Mouse (Mus musculus): ENCODE data around the gene Ctf2. TPM values are rescaled to one million over a fixed set of nuclear protein-coding genes. Genes with fewer than 3 reads are reported as not detected.

Gene Ctf2
- polyA plus RNA-seq, 1 experiment from 2014 or later: not detected

DNA sequence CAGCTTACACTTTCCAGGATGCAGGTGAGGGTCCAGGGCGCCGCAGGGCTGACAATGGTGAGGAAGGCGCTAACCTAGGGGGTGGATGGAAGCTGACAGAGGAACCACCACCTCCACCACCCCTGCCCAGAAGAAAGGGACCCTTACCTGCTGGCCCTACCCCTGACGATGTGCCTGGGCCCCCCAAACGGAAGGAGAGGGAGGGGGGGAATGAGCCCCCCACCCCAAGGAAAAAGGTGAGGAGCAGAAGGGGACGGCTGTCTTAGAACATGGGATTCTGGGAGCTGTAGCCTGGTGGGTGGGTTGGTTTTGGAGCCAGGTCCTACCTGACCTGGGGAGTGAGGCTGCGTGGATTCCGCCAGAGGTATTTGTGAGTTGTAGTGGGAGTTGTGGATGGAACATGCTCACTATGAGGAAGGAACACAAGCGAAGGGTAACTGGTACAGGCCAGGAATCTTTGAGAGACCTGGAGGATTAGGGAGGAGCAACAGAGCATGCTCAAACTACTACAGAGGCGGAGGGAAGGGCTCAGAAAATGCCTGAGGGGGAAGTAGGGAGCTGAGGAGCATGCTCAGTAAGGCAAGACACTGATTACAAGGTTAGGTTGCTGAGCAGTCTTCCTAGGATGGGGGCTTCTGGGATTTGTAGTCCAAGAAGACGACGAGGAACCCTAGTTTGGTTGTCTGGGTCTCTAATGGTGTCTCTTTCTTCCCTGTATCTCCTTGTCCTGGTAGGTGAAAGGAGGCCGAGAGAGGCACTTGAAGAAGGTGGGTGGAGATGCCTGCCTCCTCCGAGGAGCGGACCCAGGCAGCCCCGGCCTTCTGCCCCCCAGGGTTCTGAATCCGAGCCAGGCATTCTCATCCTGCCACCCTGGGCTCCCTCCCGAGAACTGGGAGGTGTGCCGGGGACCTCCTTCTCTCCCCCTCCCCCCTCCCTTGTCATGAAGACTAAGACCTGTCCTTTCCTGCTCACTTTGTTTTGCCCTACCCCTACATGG, 18.5 kb upstream of the Ctf2 start:
- TF ChIP-seq CTCF (IDR thresholded peaks at IDR 0.05; ENCODE audit: low read depth): no peak
- Histone ChIP-seq H3K36me3 (ENCODE audit: insufficient read depth) (peaks cover 78% of the 10 kb centered on the region), H3K4me3 (ENCODE audit: low read depth, low read length) (no peak overlapping the region), H3K27ac (ENCODE audit: low read depth) (no peak overlapping the region), H3K27me3 (ENCODE audit: insufficient read depth, low read length) (no peaks in the 10 kb centered on the region), H3K9ac (peak overlapping the region; percentile 13; the same call in 1 of the 2 replicates), H3K9me3 (ENCODE audit: low read depth, low read length) (no peaks in the 10 kb centered on the region), H3K4me2 (no peak overlapping the region), H3K4me1 (ENCODE audit: insufficient read depth) (peaks cover 4% of the 10 kb centered on the region; the same call in 1 of the 2 replicates)
- no peak for ATAC-seq (ENCODE audit: insufficient read depth)
- 86% methylated on average over 19 of the region's 19 CpGs for WGBS
- DNase-seq: no peak

- 0 out of 2 replicates have a peak overlapping the region, but pooled peaks have one; percentile 80 for H3K9ac ChIP-seq
- no peaks in the 10 kb centered on the region for H3K9me3 ChIP-seq (ENCODE audit: low read depth, low read length)
- ATAC-seq (ENCODE audit: insufficient read depth) (no peak), DNase-seq (no peak)
- H3K36me3 ChIP-seq (ENCODE audit: insufficient read depth): peaks cover 55% of the 10 kb centered on the region
- no peaks in the 10 kb centered on the region for H3K27me3 ChIP-seq (ENCODE audit: insufficient read depth, low read length)
- 89% methylated on average over 28 of the region's 28 CpGs for WGBS
- H3K4me2 ChIP-seq: peak overlapping the region; percentile 86
- H3K4me3 ChIP-seq (ENCODE audit: low read depth, low read length): no peak overlapping the region
- TF ChIP-seq CTCF (IDR thresholded peaks at IDR 0.05; ENCODE audit: low read depth): no peak
- peaks cover 8% of the 10 kb centered on the region; the same call in 1 of the 2 replicates for H3K4me1 ChIP-seq (ENCODE audit: insufficient read depth)
- no peak overlapping the region for H3K27ac ChIP-seq (ENCODE audit: low read depth)
Observed at GRCm38 (mm10) chr7:127748235-127748560, 16.2 kb upstream of the Ctf2 start.

- peak overlapping the region; percentile 67 for H3K4me3 ChIP-seq (ENCODE audit: low read depth, low read length)
- no peaks in the 10 kb centered on the region for H3K9me3 ChIP-seq (ENCODE audit: low read depth, low read length)
- ATAC-seq (ENCODE audit: insufficient read depth): no peak
- H3K27me3 ChIP-seq (ENCODE audit: insufficient read depth, low read length): no peaks in the 10 kb centered on the region
- DNase-seq: no peak
- H3K4me1 ChIP-seq (ENCODE audit: insufficient read depth): peaks cover 8% of the 10 kb centered on the region; the same call in 1 of the 2 replicates
- H3K4me2 ChIP-seq: peak overlapping the region; percentile 86
- H3K9ac ChIP-seq: peak overlapping the region; percentile 80
- WGBS: 28% methylated on average over 6 of the region's 6 CpGs
- peaks cover 50% of the 10 kb centered on the region for H3K36me3 ChIP-seq (ENCODE audit: insufficient read depth)
- H3K27ac ChIP-seq (ENCODE audit: low read depth): peak overlapping the region; percentile 86; the same call in 1 of the 2 replicates
- TF ChIP-seq CTCF (IDR thresholded peaks at IDR 0.05; ENCODE audit: low read depth): no peak
Observed at GRCm38 (mm10) chr7:127747559-127748234, 15.7 kb upstream of the Ctf2 start.

GRCm38 (mm10) chr7:127746494-127747491, 14.8 kb upstream of the Ctf2 start:
- under 1% methylated on average over 49 of the region's 62 CpGs for WGBS
- Histone ChIP-seq H3K36me3 (ENCODE audit: insufficient read depth) (peaks cover 41% of the 10 kb centered on the region), H3K27me3 (ENCODE audit: insufficient read depth, low read length) (no peaks in the 10 kb centered on the region), H3K4me3 (ENCODE audit: low read depth, low read length) (peak overlapping the region; percentile 67), H3K4me1 (ENCODE audit: insufficient read depth) (peaks cover 8% of the 10 kb centered on the region; the same call in 1 of the 2 replicates), H3K9me3 (ENCODE audit: low read depth, low read length) (no peaks in the 10 kb centered on the region), H3K27ac (ENCODE audit: low read depth) (peak overlapping the region; percentile 86), H3K4me2 (peak overlapping the region; percentile 86), H3K9ac (peak overlapping the region; percentile 80)
- DNase-seq (peak; percentile 60), ATAC-seq (ENCODE audit: insufficient read depth) (peak; percentile 5)
- no peak for TF ChIP-seq CTCF (IDR thresholded peaks at IDR 0.05; ENCODE audit: low read depth)

DNA sequence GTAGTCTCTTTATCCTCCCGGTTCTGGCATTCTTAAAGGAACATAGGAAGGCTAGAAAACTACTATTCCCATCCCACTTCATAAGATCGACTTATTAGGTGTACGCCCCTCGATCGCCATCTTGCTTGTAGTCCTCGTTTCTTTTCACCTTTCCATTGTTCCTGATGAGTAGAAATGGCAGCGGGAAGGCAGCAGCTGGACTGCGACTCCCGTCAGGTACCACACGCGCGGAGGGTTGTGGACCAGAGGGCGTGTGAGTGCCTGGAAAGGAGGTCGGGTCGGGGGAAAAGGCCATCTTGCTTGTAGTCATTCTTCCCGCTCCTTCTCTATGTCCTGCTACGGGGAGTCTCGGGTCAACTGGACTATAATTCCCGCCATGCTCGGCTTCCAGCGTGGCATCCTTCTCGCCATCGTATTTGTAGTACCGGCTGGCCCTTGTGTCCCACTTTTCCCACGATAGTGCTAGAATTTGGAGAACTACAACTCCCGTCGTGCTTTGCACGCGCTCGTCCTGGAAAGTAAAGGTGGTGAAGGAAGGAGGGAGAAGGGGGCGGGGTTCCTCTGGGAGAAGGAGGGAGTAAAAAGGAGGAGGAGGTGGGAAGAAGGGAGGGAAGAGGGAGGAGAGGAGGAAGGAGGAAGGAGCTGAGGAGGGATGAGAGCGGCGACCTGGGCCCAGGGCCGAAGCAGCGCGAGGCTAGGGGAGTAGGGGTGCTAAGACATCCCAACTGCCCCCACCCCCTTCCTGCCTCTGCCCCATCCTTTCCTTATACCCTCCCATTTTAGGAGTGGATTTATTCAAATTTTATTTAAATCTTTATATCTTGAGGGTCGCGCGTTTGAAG, 13.9 kb upstream of the Ctf2 start:
- Histone ChIP-seq H3K4me2 (peak overlapping the region; percentile 86), H3K4me3 (ENCODE audit: low read depth, low read length) (peak overlapping the region; percentile 67), H3K4me1 (ENCODE audit: insufficient read depth) (peaks cover 8% of the 10 kb centered on the region; the same call in 1 of the 2 replicates), H3K27ac (ENCODE audit: low read depth) (peak overlapping the region; percentile 86), H3K36me3 (ENCODE audit: insufficient read depth) (peaks cover 32% of the 10 kb centered on the region), H3K9me3 (ENCODE audit: low read depth, low read length) (no peaks in the 10 kb centered on the region), H3K27me3 (ENCODE audit: insufficient read depth, low read length) (no peaks in the 10 kb centered on the region), H3K9ac (peak overlapping the region; percentile 80)
- TF ChIP-seq CTCF (IDR thresholded peaks at IDR 0.05; ENCODE audit: low read depth): no peak
- DNase-seq: peak; percentile 98
- ATAC-seq (ENCODE audit: insufficient read depth): peak; percentile 86
- under 1% methylated on average over 39 of the region's 39 CpGs for WGBS
